Mouse (Mus musculus): Measurements from ENCODE around the gene Sh2d3c. TPM values are rescaled to one million over a fixed set of nuclear protein-coding genes. Genes with fewer than 3 reads are reported as not detected.

The Sh2d3c gene
- polyA plus RNA-seq, 1 experiment, result 13.4 TPM

- Histone ChIP-seq H3K9me3 (no peaks in the 10 kb centered on the region), H3K27me3 (replicated peaks) (no peaks in the 10 kb centered on the region), H3K36me3 (replicated peaks; ENCODE audit: low read length) (peaks cover 61% of the 10 kb centered on the region), H3K4me3 (replicated peaks) (peak overlapping the region; percentile 33), H3K4me1 (peaks cover 70% of the 10 kb centered on the region)
- TF ChIP-seq GATA1 (IDR thresholded peaks at IDR 0.05; ENCODE audit: borderline replicate concordance, low read length) (no peak), FLI1 (IDR thresholded peaks at IDR 0.05; ENCODE audit: low read length) (no peak)
These were observed 10.4 kb upstream of the Sh2d3c start for GRCm38 (mm10) chr2:32710425-32710824.

DNA sequence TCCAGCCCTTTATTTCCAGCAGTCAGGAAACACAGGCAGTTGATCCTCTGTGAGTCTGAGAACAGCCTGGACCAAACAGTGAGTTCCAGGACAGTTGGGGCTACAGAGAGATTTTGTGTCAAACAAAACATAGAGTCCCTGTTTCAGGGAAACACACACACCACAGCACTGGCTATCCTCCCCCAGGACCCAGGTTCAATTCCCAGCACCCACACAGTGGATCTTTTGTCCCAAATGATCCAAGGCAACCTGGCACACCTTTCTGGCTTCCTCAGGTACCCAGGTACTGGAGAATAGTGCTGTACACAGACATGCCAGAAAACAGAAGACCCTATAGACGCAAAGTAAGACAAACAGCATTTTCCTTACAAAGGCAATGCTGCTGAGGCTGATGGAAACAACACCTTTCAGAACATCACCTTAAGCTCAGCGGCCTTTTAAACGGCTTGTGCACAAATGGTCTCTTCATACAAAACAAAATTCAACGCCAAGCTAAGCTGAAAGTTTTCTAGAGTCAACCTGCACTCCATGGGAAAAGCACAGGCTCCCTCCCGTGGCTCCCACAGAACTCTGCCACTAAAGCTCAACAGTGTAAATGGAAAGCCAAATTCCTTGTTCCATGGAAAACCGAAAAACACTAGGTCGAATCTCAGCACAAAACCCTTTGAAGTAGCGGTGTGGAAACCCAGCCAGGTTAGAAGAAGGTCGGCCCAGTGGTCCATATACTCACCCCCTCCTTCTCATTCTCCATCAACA, 9.4 kb upstream of the Sh2d3c start:
- TF ChIP-seq FLI1 (IDR thresholded peaks at IDR 0.05; ENCODE audit: low read length) (no peak), GATA1 (IDR thresholded peaks at IDR 0.05; ENCODE audit: borderline replicate concordance, low read length) (no peak)
- H3K9me3 ChIP-seq, result 0 out of 2 replicates have a peak, but pooled peaks cover under 1% of the 10 kb centered on the region
- H3K27me3 ChIP-seq (replicated peaks), result no peaks in the 10 kb centered on the region
- H3K36me3 ChIP-seq (replicated peaks; ENCODE audit: low read length), result peaks cover 51% of the 10 kb centered on the region
- peak overlapping the region; percentile 97 for H3K4me3 ChIP-seq (replicated peaks)
- peaks cover 72% of the 10 kb centered on the region for H3K4me1 ChIP-seq

DNA sequence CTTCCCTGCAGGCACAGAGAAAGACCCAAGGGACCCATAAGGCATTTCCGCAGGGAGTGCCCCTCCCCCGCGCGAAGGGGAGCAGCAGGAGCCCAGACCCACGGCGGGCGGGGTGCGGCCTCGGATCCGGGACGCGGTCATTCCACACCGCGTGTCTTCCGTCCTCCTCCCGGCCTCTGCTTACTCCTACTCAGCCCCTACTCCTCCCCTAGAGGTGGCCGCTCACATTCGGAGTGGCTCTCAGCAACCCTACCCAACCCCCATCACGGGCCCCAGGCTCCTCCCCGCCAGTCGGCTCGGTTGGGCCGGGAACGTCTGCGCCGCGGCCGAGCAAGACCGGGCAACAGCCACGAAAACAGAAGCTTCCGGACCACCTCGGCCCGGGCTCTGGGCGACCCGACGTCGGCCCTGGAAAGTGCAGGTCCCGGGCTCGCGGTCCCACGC, 8.7 kb upstream of the Sh2d3c start:
- Histone ChIP-seq H3K4me1 (peaks cover 71% of the 10 kb centered on the region), H3K36me3 (replicated peaks; ENCODE audit: low read length) (peaks cover 50% of the 10 kb centered on the region), H3K4me3 (replicated peaks) (peak overlapping the region; percentile 97), H3K27me3 (replicated peaks) (no peaks in the 10 kb centered on the region), H3K9me3 (peaks cover 5% of the 10 kb centered on the region; the same call in 1 of the 2 replicates)
- no peak for TF ChIP-seq FLI1 (IDR thresholded peaks at IDR 0.05; ENCODE audit: low read length)
- no peak for TF ChIP-seq GATA1 (IDR thresholded peaks at IDR 0.05; ENCODE audit: borderline replicate concordance, low read length)

DNA sequence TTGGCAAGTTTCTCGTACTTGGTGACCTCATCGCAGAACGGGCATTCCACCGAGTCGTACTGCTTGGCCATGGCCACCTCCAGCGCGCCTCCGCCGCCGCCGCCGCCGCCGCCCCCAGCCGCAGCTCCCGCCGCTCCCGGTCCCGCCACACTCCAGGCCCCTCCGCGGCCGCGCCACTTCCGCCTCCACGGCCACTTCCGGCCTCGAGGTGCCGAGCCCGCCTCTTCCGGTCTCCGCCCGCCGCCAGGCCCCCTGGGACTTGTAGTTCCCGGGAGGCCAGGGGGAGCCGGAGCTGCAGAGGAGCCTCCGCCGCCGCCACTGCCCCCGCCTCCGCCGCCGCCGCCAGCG, 8.3 kb upstream of the Sh2d3c start:
- Histone ChIP-seq H3K4me1 (peaks cover 72% of the 10 kb centered on the region), H3K4me3 (replicated peaks) (peak overlapping the region; percentile 97), H3K36me3 (replicated peaks; ENCODE audit: low read length) (peaks cover 48% of the 10 kb centered on the region), H3K27me3 (replicated peaks) (no peaks in the 10 kb centered on the region), H3K9me3 (peaks cover 5% of the 10 kb centered on the region; the same call in 1 of the 2 replicates)
- TF ChIP-seq GATA1 (IDR thresholded peaks at IDR 0.05; ENCODE audit: borderline replicate concordance, low read length) (no peak), FLI1 (IDR thresholded peaks at IDR 0.05; ENCODE audit: low read length) (peak; percentile 59; the same call in 1 of the 2 replicates)

- no peaks in the 10 kb centered on the region for H3K27me3 ChIP-seq (replicated peaks)
- H3K4me1 ChIP-seq, result peaks cover 73% of the 10 kb centered on the region
- peaks cover 42% of the 10 kb centered on the region for H3K36me3 ChIP-seq (replicated peaks; ENCODE audit: low read length)
- TF ChIP-seq GATA1 (IDR thresholded peaks at IDR 0.05; ENCODE audit: borderline replicate concordance, low read length), result no peak
- no peak for TF ChIP-seq FLI1 (IDR thresholded peaks at IDR 0.05; ENCODE audit: low read length)
- peaks cover 5% of the 10 kb centered on the region; the same call in 1 of the 2 replicates for H3K9me3 ChIP-seq
- H3K4me3 ChIP-seq (replicated peaks), result peak within 1 kb of the TSS; percentile 97
These were observed 7.7 kb upstream of the Sh2d3c start, which contains the start of gene Cdk9 for GRCm38 (mm10) chr2:32712934-32713817. Gene Cdk9 (minus strand): TSS chr2:32713076.

DNA sequence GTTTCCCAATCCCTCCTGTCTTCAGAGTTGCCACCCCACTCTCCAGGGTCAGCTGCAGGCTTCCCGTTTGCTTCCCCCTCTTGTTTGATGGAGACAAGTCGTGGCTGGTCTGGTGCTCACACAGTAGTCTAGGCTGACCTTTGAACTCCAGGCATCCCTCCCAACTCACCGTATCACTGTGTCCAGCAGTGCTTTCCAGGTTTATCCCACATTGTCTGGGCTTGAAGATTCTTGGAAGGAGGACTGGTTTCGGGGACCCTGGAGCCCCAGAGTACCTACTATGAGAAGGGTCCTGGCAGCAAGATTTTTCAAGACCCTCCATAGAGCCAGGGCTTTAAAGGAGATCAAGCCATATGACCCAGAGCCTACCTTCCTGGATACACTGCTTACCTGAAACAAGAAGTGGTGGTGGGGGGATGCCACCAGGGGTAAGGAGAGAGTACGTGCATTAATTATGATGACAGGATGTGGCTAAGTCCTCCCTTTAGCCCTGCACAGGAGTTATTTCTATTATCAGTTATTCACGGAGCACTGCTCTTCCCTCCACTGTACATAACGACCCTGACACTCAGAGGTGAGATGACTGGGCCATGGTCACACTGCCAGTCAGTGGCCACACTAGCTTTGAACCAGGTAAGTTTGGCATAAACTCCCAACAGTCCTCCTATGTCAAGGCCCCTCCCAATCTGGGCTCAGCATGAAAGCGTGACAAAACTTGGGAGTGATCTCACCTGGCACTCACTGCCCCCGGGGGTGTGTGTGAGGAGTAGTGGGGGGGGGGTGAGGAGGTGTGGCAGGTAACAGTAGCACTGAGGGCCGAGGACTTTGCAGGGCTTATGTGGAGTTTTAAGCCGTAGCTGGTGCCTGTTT, 6.5 kb upstream of the Sh2d3c start:
- Histone ChIP-seq H3K36me3 (replicated peaks; ENCODE audit: low read length) (peaks cover 31% of the 10 kb centered on the region), H3K9me3 (peaks cover 5% of the 10 kb centered on the region; the same call in 1 of the 2 replicates), H3K4me1 (peaks cover 74% of the 10 kb centered on the region), H3K27me3 (replicated peaks) (no peaks in the 10 kb centered on the region), H3K4me3 (replicated peaks) (peak overlapping the region; percentile 97)
- TF ChIP-seq GATA1 (IDR thresholded peaks at IDR 0.05; ENCODE audit: borderline replicate concordance, low read length), result no peak

DNA sequence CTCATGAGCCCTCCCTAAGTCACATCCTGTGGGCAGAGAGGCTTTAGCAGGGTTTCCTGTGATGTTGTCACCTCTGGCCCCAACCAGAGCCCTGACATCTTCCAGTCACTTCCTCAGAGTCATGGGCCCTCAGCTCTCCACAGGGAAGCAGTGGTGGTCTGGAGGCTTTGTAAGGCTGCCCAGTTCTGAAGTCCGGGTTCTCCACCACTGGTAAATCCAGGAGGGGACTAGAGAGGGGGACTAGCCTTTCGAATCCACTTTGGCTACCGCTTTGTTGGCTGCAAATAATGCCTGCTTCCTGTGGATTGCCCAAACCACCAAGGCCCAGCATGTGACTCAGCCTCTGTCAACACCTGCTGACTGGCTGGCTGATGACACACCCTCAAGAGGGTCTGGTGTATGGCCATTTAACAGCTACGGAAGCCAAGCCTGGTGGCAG, 5.8 kb upstream of the Sh2d3c start:
- Histone ChIP-seq H3K27me3 (replicated peaks) (no peaks in the 10 kb centered on the region), H3K36me3 (replicated peaks; ENCODE audit: low read length) (peaks cover 24% of the 10 kb centered on the region), H3K4me1 (peaks cover 74% of the 10 kb centered on the region), H3K4me3 (replicated peaks) (peak overlapping the region; percentile 97), H3K9me3 (peaks cover 5% of the 10 kb centered on the region; the same call in 1 of the 2 replicates)
- TF ChIP-seq FLI1 (IDR thresholded peaks at IDR 0.05; ENCODE audit: low read length), result 0 out of 2 replicates have a peak, but pooled peaks have one; percentile 21
- TF ChIP-seq GATA1 (IDR thresholded peaks at IDR 0.05; ENCODE audit: borderline replicate concordance, low read length), result no peak; the same call in 2 of the 3 replicates

DNA sequence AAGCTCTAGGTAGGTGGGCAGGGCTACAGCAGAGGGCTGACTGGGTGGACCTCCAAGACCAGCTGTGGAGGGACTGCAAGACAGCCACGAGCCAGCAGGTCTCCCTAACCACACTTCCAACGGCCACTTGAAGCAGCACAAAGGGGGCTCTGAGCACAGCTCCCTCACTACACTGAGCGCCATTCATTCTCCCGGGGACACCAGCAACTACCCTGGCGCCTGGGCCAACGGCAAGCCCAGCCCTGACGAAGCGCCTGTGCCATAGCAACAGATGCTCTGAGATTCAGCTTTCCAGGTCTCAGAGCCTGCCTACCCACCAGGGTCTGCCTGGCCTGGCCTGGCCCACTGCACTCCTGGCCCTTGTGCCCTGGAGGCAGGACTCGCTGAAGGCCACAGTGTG, 2.1 kb upstream of the Sh2d3c start:
- Histone ChIP-seq H3K4me1 (peaks cover 91% of the 10 kb centered on the region), H3K9me3 (peaks cover 5% of the 10 kb centered on the region; the same call in 1 of the 2 replicates)

GRCm38 (mm10) chr2:32720053-32720452, 802 bp upstream of the Sh2d3c start:
- Histone ChIP-seq H3K4me3 (replicated peaks) (peak overlapping the region; percentile 90), H3K4me1 (peaks cover 86% of the 10 kb centered on the region), H3K27me3 (replicated peaks) (no peaks in the 10 kb centered on the region), H3K36me3 (replicated peaks; ENCODE audit: low read length) (peaks cover 16% of the 10 kb centered on the region), H3K9me3 (peaks cover 5% of the 10 kb centered on the region; the same call in 1 of the 2 replicates)
- no peak for TF ChIP-seq GATA1 (IDR thresholded peaks at IDR 0.05; ENCODE audit: borderline replicate concordance, low read length)
- no peak for TF ChIP-seq FLI1 (IDR thresholded peaks at IDR 0.05; ENCODE audit: low read length)

More for the DNA sequence above, 2.1 kb upstream of the Sh2d3c start:
- peaks cover 7% of the 10 kb centered on the region for H3K36me3 ChIP-seq (replicated peaks; ENCODE audit: low read length)
- TF ChIP-seq FLI1 (IDR thresholded peaks at IDR 0.05; ENCODE audit: low read length) (no peak), GATA1 (IDR thresholded peaks at IDR 0.05; ENCODE audit: borderline replicate concordance, low read length) (no peak)
- H3K27me3 ChIP-seq (replicated peaks), result no peaks in the 10 kb centered on the region
- H3K4me3 ChIP-seq (replicated peaks), result peak overlapping the region; percentile 8

Data from megakaryocyte, embryonic 14.5 days (primary cell).